Mouse (Mus musculus): Measurements from ENCODE around the gene Ninj1. TPM values are rescaled to one million over a fixed set of nuclear protein-coding genes. Genes with fewer than 3 reads are reported as not detected.

Ninj1 gene
- total and polyA plus RNA-seq, 3 experiments: 30.5 to 69.8 TPM; not detected in 1

DNA sequence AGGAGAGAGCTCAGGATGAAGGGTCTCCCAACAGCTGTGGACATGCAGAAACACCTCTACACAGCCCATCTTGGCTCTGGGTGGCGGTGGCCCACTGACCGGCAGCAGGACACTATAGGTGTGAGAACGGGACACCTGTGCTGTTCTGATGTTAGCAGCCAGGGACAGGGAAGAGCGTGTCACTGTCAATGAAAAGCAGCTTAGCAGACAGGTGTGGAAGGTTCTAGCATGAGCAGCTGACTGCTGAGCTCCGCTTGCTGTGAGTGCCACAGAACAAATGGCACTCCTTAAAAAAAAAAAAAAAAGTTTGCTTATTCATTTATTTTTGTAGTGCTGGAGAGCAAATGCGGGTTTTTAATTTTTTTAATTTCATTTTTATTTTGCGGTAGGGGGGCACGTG is 50.3 kb downstream of the Ninj1 start:
- no peaks in the 10 kb centered on the region for H3K79me2 ChIP-seq (ENCODE audit: control insufficient read depth, insufficient read depth, low read length, poor library complexity)
- H3K36me3 ChIP-seq (ENCODE audit: control insufficient read depth in 1 of 2, insufficient read depth in 2 of 2, low read length in 2 of 2): peaks cover 0 to 3% of the 10 kb centered on the region in 2 experiments; a peak in 2 of 4 replicates
- peaks cover 3 to 11% of the 10 kb centered on the region in 2 experiments for H3K4me1 ChIP-seq (ENCODE audit: control insufficient read depth in 1 of 2, insufficient read depth in 2 of 2, low read length in 2 of 2)
- H3K9me3 ChIP-seq (replicated peaks; ENCODE audit: insufficient read depth, low read length): no peaks in the 10 kb centered on the region
- TF ChIP-seq ZC3H11A (IDR thresholded peaks at IDR 0.05; ENCODE audit: low read depth, low read length) (no peak), CHD2 (IDR thresholded peaks at IDR 0.05; ENCODE audit: low read length) (no peak), E2F4 (IDR thresholded peaks at IDR 0.05; ENCODE audit: borderline replicate concordance, low read depth, low read length) (no peak), MAX (IDR thresholded peaks at IDR 0.05; ENCODE audit: low read length) (no peak), TAL1 (IDR thresholded peaks at IDR 0.05; ENCODE audit: low read length) (no peak), ETS1 (IDR thresholded peaks at IDR 0.05; ENCODE audit: low read depth, low read length) (no peak), MEF2A (IDR thresholded peaks at IDR 0.05; ENCODE audit: extremely low read depth, insufficient replicate concordance, low read depth, low read length, poor library complexity, severe bottlenecking) (no peak), MYC (IDR thresholded peaks at IDR 0.05; ENCODE audit: low read depth, low read length) (no peak), KAT2A (conservative IDR thresholded peaks at IDR 0.05; ENCODE audit: low read depth, low read length) (no peak), TBP (IDR thresholded peaks at IDR 0.05; ENCODE audit: low read depth, low read length) (no peak)
- no peak overlapping the region for H3K27ac ChIP-seq (ENCODE audit: control insufficient read depth, low read depth, low read length)
- H3K9ac ChIP-seq (ENCODE audit: control insufficient read depth, low read depth, low read length, poor library complexity, severe bottlenecking): no peak overlapping the region
- H3K4me3 ChIP-seq (ENCODE audit: control insufficient read depth in 1 of 2, insufficient read depth in 1 of 2, low read depth in 2 of 2, low read length in 2 of 2): no peak overlapping the region
- DNase-seq (ENCODE audit: low read depth, low spot score): no peak
- H3K27me3 ChIP-seq (ENCODE audit: control insufficient read depth in 1 of 2, insufficient read depth in 2 of 2, low read length in 2 of 2): no peaks in the 10 kb centered on the region

DNA sequence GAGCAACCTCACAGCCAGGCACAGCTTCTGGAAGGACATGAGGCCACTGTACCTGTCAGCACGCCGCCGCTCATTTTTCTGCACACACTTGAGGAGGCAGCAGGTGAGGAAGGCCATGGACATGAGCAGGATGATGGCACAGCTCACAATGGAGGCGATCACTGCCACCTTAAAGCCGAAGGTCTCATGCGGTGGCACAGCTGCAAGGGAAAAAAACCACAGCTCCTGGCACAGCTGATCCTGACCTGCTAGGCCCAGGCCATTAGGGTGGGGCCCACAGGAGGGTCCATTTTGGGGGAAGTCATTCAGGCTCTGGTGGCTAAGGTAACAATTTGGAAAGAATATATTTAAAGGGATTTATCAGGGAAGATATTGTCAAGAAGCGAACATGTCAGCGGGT is 51.5 kb downstream of the Ninj1 start:
- Histone ChIP-seq H3K36me3 (ENCODE audit: control insufficient read depth in 1 of 2, insufficient read depth in 2 of 2, low read length in 2 of 2) (peaks cover 0 to 7% of the 10 kb centered on the region in 2 experiments; a peak in 2 of 4 replicates), H3K4me3 (ENCODE audit: control insufficient read depth in 1 of 2, insufficient read depth in 1 of 2, low read depth in 2 of 2, low read length in 2 of 2) (no peak overlapping the region), H3K79me2 (ENCODE audit: control insufficient read depth, insufficient read depth, low read length, poor library complexity) (no peaks in the 10 kb centered on the region), H3K9me3 (replicated peaks; ENCODE audit: insufficient read depth, low read length) (no peaks in the 10 kb centered on the region), H3K9ac (ENCODE audit: control insufficient read depth, low read depth, low read length, poor library complexity, severe bottlenecking) (no peak overlapping the region), H3K27ac (ENCODE audit: control insufficient read depth, low read depth, low read length) (no peak overlapping the region), H3K27me3 (ENCODE audit: control insufficient read depth in 1 of 2, insufficient read depth in 2 of 2, low read length in 2 of 2) (no peaks in the 10 kb centered on the region), H3K4me1 (ENCODE audit: control insufficient read depth in 1 of 2, insufficient read depth in 2 of 2, low read length in 2 of 2) (peaks cover 3 to 17% of the 10 kb centered on the region in 2 experiments)
- no peak for TF ChIP-seq HCFC1 (IDR thresholded peaks at IDR 0.05; ENCODE audit: low read depth, low read length)
- no peak for TF ChIP-seq MYC (IDR thresholded peaks at IDR 0.05; ENCODE audit: low read depth, low read length)
- no peak for TF ChIP-seq SIN3A (IDR thresholded peaks at IDR 0.05; ENCODE audit: low read length)
- TF ChIP-seq GABPA (IDR thresholded peaks at IDR 0.05; ENCODE audit: low read depth, low read length): no peak
- no peak for TF ChIP-seq TBP (IDR thresholded peaks at IDR 0.05; ENCODE audit: low read depth, low read length)
- no peak for TF ChIP-seq UBTF (IDR thresholded peaks at IDR 0.05; ENCODE audit: borderline replicate concordance, insufficient read depth, low read depth, low read length)
- TF ChIP-seq POLR2A (IDR thresholded peaks at IDR 0.05; ENCODE audit: control insufficient read depth in 1 of 2, insufficient read depth in 1 of 2, low read depth in 1 of 2, low read length in 2 of 2, poor library complexity in 1 of 2): no peak
- no peak for TF ChIP-seq USF1 (IDR thresholded peaks at IDR 0.05; ENCODE audit: low read depth, low read length)
- no peak for TF ChIP-seq ETS1 (IDR thresholded peaks at IDR 0.05; ENCODE audit: low read depth, low read length)
- TF ChIP-seq ZC3H11A (IDR thresholded peaks at IDR 0.05; ENCODE audit: low read depth, low read length): no peak
- DNase-seq (ENCODE audit: low read depth, low spot score): no peak

Measured in MEL (cell line).